ENCODE assay signal across 21 mouse cellular contexts in genomic region chr3:137482546-137482945, GRCm38 (mm10).
DNase-seq lines count a peak whose midpoint lies in the region; ATAC-seq and TF ChIP-seq lines count a peak whose summit lies in the region.
"Had no signal": no experiment of that assay in that cellular context is flagged by ENCODE, and none has a peak within 500 bp of the region (broad histone marks: within the 10 kb centered on the region; RNA-seq: fewer than 3 reads in every experiment).

No protein-coding gene starts in this region.

- H3K9ac ChIP-seq in forebrain, embryonic 14.5 days (ENCODE audit: low read length), result no peak overlapping the region
- no peak overlapping the region for H3K9ac ChIP-seq in embryonic facial prominence, embryonic 15.5 days
- H3K9ac ChIP-seq in liver, embryonic 12.5 days, result no peak overlapping the region
- H3K9ac ChIP-seq: heart, embryonic 15.5 days; hindbrain, embryonic 13.5 days had no signal

- 38% methylated on average over 3 of the region's 3 CpGs for WGBS in forebrain, embryonic 14.5 days
- 82% methylated on average over 3 of the region's 3 CpGs for WGBS in forebrain, embryonic 10.5 days
- 34% methylated on average over 3 of the region's 3 CpGs for WGBS in embryonic facial prominence, embryonic 15.5 days
- WGBS in liver, embryonic 12.5 days (ENCODE audit: insufficient replicate concordance), result 37% methylated on average over 3 of the region's 3 CpGs

- no peaks in the 10 kb centered on the region for H3K9me3 ChIP-seq in forebrain, embryonic 14.5 days (replicated peaks; ENCODE audit: control insufficient read depth, low read length)
- H3K9me3 ChIP-seq in forebrain, embryonic 10.5 days, result no peaks in the 10 kb centered on the region
- H3K9me3 ChIP-seq in embryonic facial prominence, embryonic 15.5 days (replicated peaks), result no peaks in the 10 kb centered on the region
- H3K9me3 ChIP-seq in liver, embryonic 12.5 days (replicated peaks), result no peaks in the 10 kb centered on the region
- H3K9me3 ChIP-seq: heart, embryonic 15.5 days; hindbrain, embryonic 13.5 days had no signal

- H3K27me3 ChIP-seq in forebrain, embryonic 14.5 days (replicated peaks; ENCODE audit: control insufficient read depth, insufficient read depth, low read length), result no peaks in the 10 kb centered on the region
- H3K27me3 ChIP-seq in forebrain, embryonic 10.5 days (ENCODE audit: poor library complexity, severe bottlenecking), result no peaks in the 10 kb centered on the region
- H3K27me3 ChIP-seq in embryonic facial prominence, embryonic 15.5 days, result no peaks in the 10 kb centered on the region
- H3K27me3 ChIP-seq in liver, embryonic 12.5 days (replicated peaks), result no peaks in the 10 kb centered on the region
- H3K27me3 ChIP-seq: heart, embryonic 15.5 days; hindbrain, embryonic 13.5 days; Patski had no signal

- no peak overlapping the region for H3K4me3 ChIP-seq in forebrain, embryonic 14.5 days (ENCODE audit: low read depth, low read length)
- H3K4me3 ChIP-seq in forebrain, embryonic 10.5 days, result no peak overlapping the region
- H3K4me3 ChIP-seq in layer of hippocampus, adult 2 months, result no peak overlapping the region
- no peak overlapping the region for H3K4me3 ChIP-seq in embryonic facial prominence, embryonic 15.5 days (replicated peaks)
- no peak overlapping the region for H3K4me3 ChIP-seq in liver, embryonic 12.5 days
- H3K4me3 ChIP-seq: heart, embryonic 15.5 days; hindbrain, embryonic 13.5 days had no signal

- TF ChIP-seq CTCF in layer of hippocampus, adult 2 months (conservative IDR thresholded peaks at IDR 0.05), result no peak

- no peaks in the 10 kb centered on the region for H3K36me3 ChIP-seq in forebrain, embryonic 14.5 days (ENCODE audit: control insufficient read depth, insufficient read depth, low read length)
- no peaks in the 10 kb centered on the region for H3K36me3 ChIP-seq in forebrain, embryonic 10.5 days (replicated peaks)
- no peaks in the 10 kb centered on the region for H3K36me3 ChIP-seq in embryonic facial prominence, embryonic 15.5 days
- no peaks in the 10 kb centered on the region for H3K36me3 ChIP-seq in liver, embryonic 12.5 days
- H3K36me3 ChIP-seq: heart, embryonic 15.5 days; hindbrain, embryonic 13.5 days had no signal

- peak; percentile 61; the same call in 1 of the 2 replicates for ATAC-seq in forebrain, embryonic 14.5 days
- ATAC-seq in embryonic facial prominence, embryonic 15.5 days (ENCODE audit: insufficient number of reproducible peaks, low FRiP score, low TSS enrichment, low read depth), result 0 out of 2 replicates have a peak, but pooled peaks have one; percentile 29
- ATAC-seq in liver, embryonic 12.5 days, result no peak
- ATAC-seq: midbrain, embryonic 16.5 days; Patski had no signal

- no peak overlapping the region for H3K27ac ChIP-seq in forebrain, embryonic 14.5 days (ENCODE audit: low read depth, low read length)
- H3K27ac ChIP-seq in forebrain, embryonic 10.5 days, result no peak overlapping the region
- peak overlapping the region; percentile 79 for H3K27ac ChIP-seq in layer of hippocampus, adult 2 months
- H3K27ac ChIP-seq in embryonic facial prominence, embryonic 15.5 days (replicated peaks), result 0 out of 2 replicates have a peak overlapping the region, but pooled peaks have one; percentile 8
- no peak overlapping the region for H3K27ac ChIP-seq in liver, embryonic 12.5 days
- H3K27ac ChIP-seq: heart, embryonic 15.5 days; hindbrain, embryonic 13.5 days had no signal

- peak; percentile 19 for DNase-seq in forebrain, embryonic 14.5 days (ENCODE audit: low spot score)
- no peak for DNase-seq in forebrain, embryonic 10.5 days (ENCODE audit: extremely low spot score, low spot score)
- no peak for DNase-seq in layer of hippocampus, adult 2 months (ENCODE audit: low spot score in 2 of 2)
- DNase-seq in layer of hippocampus, adult 8-10 months (ENCODE audit: low spot score in 2 of 2), result no peak
- peak; percentile 3 for DNase-seq in retina, postnatal 1 day
- no peak for DNase-seq in retina, embryonic 14.5 days (ENCODE audit: low spot score)
- DNase-seq: adrenal gland, adult 2 months; cerebellum, adult 18-20 months; cerebellum, postnatal 25 days; embryo, embryonic 11 days; heart, postnatal 36 days; kidney, postnatal 36 days; left cerebral cortex, postnatal 4 days; lung, adult 18-20 months; lung, postnatal 4 days had no signal

- H3K4me1 ChIP-seq in forebrain, embryonic 14.5 days (ENCODE audit: control insufficient read depth, insufficient read depth, low read length), result peaks cover 13% of the 10 kb centered on the region
- H3K4me1 ChIP-seq in forebrain, embryonic 10.5 days, result peaks cover 14% of the 10 kb centered on the region
- peaks cover 5% of the 10 kb centered on the region for H3K4me1 ChIP-seq in embryonic facial prominence, embryonic 15.5 days
- H3K4me1 ChIP-seq in liver, embryonic 12.5 days, result no peaks in the 10 kb centered on the region
- H3K4me1 ChIP-seq: hindbrain, embryonic 13.5 days had no signal

- H3K4me2 ChIP-seq in forebrain, embryonic 14.5 days (ENCODE audit: low read length), result no peak overlapping the region
- H3K4me2 ChIP-seq in embryonic facial prominence, embryonic 15.5 days (replicated peaks), result no peak overlapping the region
- no peak overlapping the region for H3K4me2 ChIP-seq in liver, embryonic 12.5 days
- H3K4me2 ChIP-seq: heart, embryonic 15.5 days; hindbrain, embryonic 13.5 days had no signal

Comparison
In these comparisons a context has a peak if more than half of its experiments do, and no peak if none do; other contexts are left out.
1. DNase-seq: peak in forebrain, embryonic 14.5 days (single experiment) and retina, postnatal 1 day (single experiment); none in forebrain, embryonic 10.5 days (single experiment), layer of hippocampus, adult 2 months (0 of 2), layer of hippocampus, adult 8-10 months (0 of 2) and retina, embryonic 14.5 days (single experiment).
2. H3K27ac ChIP-seq: peak in layer of hippocampus, adult 2 months (single experiment) and embryonic facial prominence, embryonic 15.5 days (single experiment); none in forebrain, embryonic 14.5 days (single experiment), forebrain, embryonic 10.5 days (single experiment) and liver, embryonic 12.5 days (single experiment).